Mouse (Mus musculus) cerebellum, adult 2 months (tissue): ENCODE measurements around the gene Gimd1. TPM values are rescaled to one million over a fixed set of nuclear protein-coding genes. Genes with fewer than 3 reads are reported as not detected.

Experiments
- DNase-seq, 2 experiments: peaks; one replicate each; pipeline ENCODE4 v3.0.0; 2021
- H3K27ac ChIP-seq: fragments of 200-500 bp; 2 replicates; pipeline ENCODE4 v1.5.1; 2012; ENCODE audit warnings: low read length, control low read depth, inconsistent platforms; ENCODE audit not compliant: insufficient read depth
- H3K27me3 ChIP-seq: fragments of 200-500 bp; 2 replicates; pipeline ENCODE4 v1.6.1; 2012; ENCODE audit warnings: inconsistent platforms, mild to moderate bottlenecking, low read length, moderate library complexity; ENCODE audit not compliant: control insufficient read depth, insufficient read depth
- H3K4me1 ChIP-seq: fragments of 200-500 bp; 2 replicates; pipeline ENCODE4 v1.6.1; 2011; ENCODE audit warnings: low read length; ENCODE audit not compliant: control insufficient read depth, insufficient read depth
- H3K4me3 ChIP-seq: fragments of 200-500 bp; replicated peaks from 2 replicates; pipeline ENCODE3; 2011; ENCODE audit warnings: mild to moderate bottlenecking, low read depth, low read length, control low read depth; ENCODE audit not compliant: insufficient read depth
- CTCF ChIP-seq: fragments of 200-500 bp; IDR thresholded peaks from 2 replicates; pipeline ENCODE4 v1.5.1; 2011; ENCODE audit warnings: low read depth, mild to moderate bottlenecking, control low read depth, low read length, moderate library complexity, borderline replicate concordance; ENCODE audit not compliant: insufficient read depth
- POLR2A ChIP-seq: fragments of 200-500 bp; IDR thresholded peaks from 2 replicates; pipeline ENCODE4 v1.6.1; 2011; ENCODE audit warnings: low read length, control low read depth, borderline replicate concordance; ENCODE audit not compliant: insufficient read depth
- WGBS: fragments of 180-500 bp; shearing (Covaris S2); methylation state at CpG from one replicate; pipeline ENCODE4 v1.1.7; 2018; 5-methylcytosine and 5-hydroxymethylcytosine counted together
- polyA plus RNA-seq: library from polyadenylated mRNA; depleted of rRNA; stranded (reverse); fragments of >200 nt; gene quantifications from 2 replicates; pipeline ENCODE4 v1.2.3, GENCODE M21; 2012; rRNA removed

The Gimd1 gene
- polyA plus RNA-seq, 1 experiment, result not detected

GRCm38 (mm10) chr3:132655955-132656354 is 26.3 kb downstream of the Gimd1 start:
- 62% methylated on average over 2 of the region's 2 CpGs for WGBS
- no peaks in the 10 kb centered on the region for H3K4me1 ChIP-seq
- no peak overlapping the region for H3K27ac ChIP-seq
- TF ChIP-seq POLR2A (no peak), CTCF (no peak)
- DNase-seq, result no peak
- no peak overlapping the region for H3K4me3 ChIP-seq
- H3K27me3 ChIP-seq, result no peaks in the 10 kb centered on the region

- no peaks in the 10 kb centered on the region for H3K27me3 ChIP-seq
- no peak for DNase-seq
- WGBS, result 71% methylated on average over 2 of the region's 2 CpGs
- no peak overlapping the region for H3K27ac ChIP-seq
- no peak overlapping the region for H3K4me3 ChIP-seq
- TF ChIP-seq POLR2A, result no peak
- TF ChIP-seq CTCF, result no peak
- H3K4me1 ChIP-seq, result no peaks in the 10 kb centered on the region
Observed at GRCm38 (mm10) chr3:132677494-132677893, 47.9 kb downstream of the Gimd1 start.

- no peak for TF ChIP-seq CTCF
- peak; percentile 47 for TF ChIP-seq POLR2A
- Histone ChIP-seq H3K4me1 (peaks cover 5% of the 10 kb centered on the region; the same call in 1 of the 2 replicates), H3K27ac (peak within 1 kb of the TSS; percentile 100), H3K27me3 (no peaks in the 10 kb centered on the region), H3K4me3 (peak within 1 kb of the TSS; percentile 96)
- 1% methylated on average over 42 of the region's 42 CpGs for WGBS
- peak; percentile 92 to 97 for DNase-seq
Observed at GRCm38 (mm10) chr3:132683447-132684230, 54.0 kb downstream of the Gimd1 start, which contains the start of gene Tbck. Tbck (plus strand) TSS chr3:132684144.

GRCm38 (mm10) chr3:132684231-132684928 is 54.8 kb downstream of the Gimd1 start, which contains the start of gene Aimp1:
Aimp1 (minus strand) TSS chr3:132684370.
- Histone ChIP-seq H3K4me3 (peak within 1 kb of the TSS; percentile 96), H3K27ac (peak within 1 kb of the TSS; percentile 100), H3K27me3 (no peaks in the 10 kb centered on the region), H3K4me1 (peaks cover 5% of the 10 kb centered on the region; the same call in 1 of the 2 replicates)
- TF ChIP-seq POLR2A (peak; percentile 70; the same call in 1 of the 2 replicates), CTCF (no peak)
- no peak for DNase-seq
- WGBS, result 2% methylated on average over 27 of the region's 27 CpGs

Other genes with a start within 250 kb of the Gimd1 start
- 8.6 and 9.0 TPM in 2 replicates for gene Tbck, start 54.3 kb downstream of the Gimd1 start, polyA plus RNA-seq
- gene Aimp1, start 54.5 kb downstream of the Gimd1 start, polyA plus RNA-seq, result 66.5 and 66.6 TPM in 2 replicates